Mouse (Mus musculus) forebrain, postnatal 0 days (tissue): ENCODE measurements around the gene Cntrl. TPM values are rescaled to one million over a fixed set of nuclear protein-coding genes. Genes with fewer than 3 reads are reported as not detected.

Source experiments
- ATAC-seq: fragments of 200-750 bp; cut with Nextera tagmentation; 2 replicates; pipeline ENCODE4 v1.8.0; 2017; ENCODE audit warnings: mild to moderate bottlenecking, moderate library complexity
- DNase-seq: peaks from one replicate; pipeline ENCODE4 v3.0.0-alpha.2; 2015
- H3K27ac ChIP-seq: fragments of 300-500 bp; sonication (generic); 2 replicates; pipeline ENCODE4 v1.5.1; 2014; ENCODE audit warnings: low read depth, mild to moderate bottlenecking, antibody characterized with exemption, low read length, moderate library complexity, mixed read lengths
- H3K27me3 ChIP-seq: fragments of 300-500 bp; sonication (generic); 2 replicates; pipeline ENCODE4 v1.6.1; 2014; ENCODE audit warnings: mild to moderate bottlenecking, low read length, mixed read lengths; ENCODE audit not compliant: insufficient read depth
- H3K36me3 ChIP-seq: fragments of 300-500 bp; sonication (generic); 2 replicates; pipeline ENCODE4 v1.6.1; 2014; ENCODE audit warnings: mild to moderate bottlenecking, moderate library complexity; ENCODE audit not compliant: insufficient read depth
- H3K4me1 ChIP-seq: fragments of 300-500 bp; sonication (generic); 2 replicates; pipeline ENCODE4 v1.6.1; 2014; ENCODE audit warnings: antibody characterized with exemption; ENCODE audit not compliant: insufficient read depth
- H3K4me2 ChIP-seq: fragments of 300-500 bp; sonication (generic); 2 replicates; pipeline ENCODE4 v1.6.1; 2014; ENCODE audit warnings: low read depth, mild to moderate bottlenecking, moderate library complexity
- H3K4me3 ChIP-seq: fragments of 300-500 bp; sonication (generic); 2 replicates; pipeline ENCODE4 v1.5.1; 2014; ENCODE audit warnings: low read depth, low read length, mixed read lengths
- H3K9ac ChIP-seq: fragments of 300-500 bp; sonication (generic); 2 replicates; pipeline ENCODE4 v1.6.1; 2014; ENCODE audit warnings: mild to moderate bottlenecking
- H3K9me3 ChIP-seq: fragments of 300-500 bp; sonication (generic); 2 replicates; pipeline ENCODE4 v1.6.1; 2016; ENCODE audit warnings: low read length
- CTCF ChIP-seq: sonication (generic); IDR thresholded peaks from 2 replicates; pipeline ENCODE4 v1.5.1; 2016; ENCODE audit warnings: antibody characterized with exemption, control low read depth, low read depth
- WGBS: fragments of 180-500 bp; shearing (Covaris S2); extraction: QIAGEN DNeasy Blood & Tissue Kit; methylation state at CpG from one replicate; pipeline ENCODE4 v1.1.7; 2014; 5-methylcytosine and 5-hydroxymethylcytosine counted together
- polyA plus RNA-seq: library from polyadenylated mRNA; unstranded; fragments of >200 nt; fragmentation: Nextera tagmentation; extraction: Ambion mirVana; gene quantifications from 2 replicates; pipeline ENCODE4 v1.2.1, GENCODE M21; 2015
- total RNA-seq: library from RNA; depleted of rRNA; stranded (reverse); fragments of >200 nt; gene quantifications from 2 replicates; pipeline ENCODE4 v1.2.3, GENCODE M21; 2014

Gene Cntrl
- total and polyA plus RNA-seq, 2 experiments from 2014 or later = 7.0 to 17.4 TPM

GRCm38 (mm10) chr2:35110521-35110920 is 1.2 kb downstream of the Cntrl start:
- TF ChIP-seq CTCF = no peak
- 74% methylated on average over 2 of the region's 2 CpGs for WGBS
- no peaks in the 10 kb centered on the region for H3K27me3 ChIP-seq
- H3K4me3 ChIP-seq = no peak overlapping the region
- ATAC-seq (no peak), DNase-seq (no peak)
- no peak overlapping the region for H3K27ac ChIP-seq
- H3K4me2 ChIP-seq = 0 out of 2 replicates have a peak overlapping the region, but pooled peaks have one; percentile 63
- H3K36me3 ChIP-seq = no peaks in the 10 kb centered on the region
- no peak overlapping the region for H3K9ac ChIP-seq
- H3K4me1 ChIP-seq = 0 out of 2 replicates have a peak, but pooled peaks cover 3% of the 10 kb centered on the region
- no peaks in the 10 kb centered on the region for H3K9me3 ChIP-seq

GRCm38 (mm10) chr2:35124716-35125115 is 15.4 kb downstream of the Cntrl start:
- WGBS = 64% methylated on average over 7 of the region's 7 CpGs
- Histone ChIP-seq H3K27me3 (no peaks in the 10 kb centered on the region), H3K4me3 (no peak overlapping the region), H3K36me3 (peaks cover 25% of the 10 kb centered on the region), H3K27ac (no peak overlapping the region), H3K4me1 (no peaks in the 10 kb centered on the region), H3K9ac (no peak overlapping the region), H3K9me3 (no peaks in the 10 kb centered on the region), H3K4me2 (no peak overlapping the region)
- no peak for ATAC-seq
- TF ChIP-seq CTCF = peak; percentile 41
- DNase-seq = no peak

- peak overlapping the region; percentile 48 for H3K4me2 ChIP-seq
- peak overlapping the region; percentile 39; the same call in 1 of the 2 replicates for H3K4me3 ChIP-seq
- no peaks in the 10 kb centered on the region for H3K27me3 ChIP-seq
- no peak overlapping the region for H3K27ac ChIP-seq
- H3K9me3 ChIP-seq = no peaks in the 10 kb centered on the region
- DNase-seq (no peak), ATAC-seq (no peak)
- TF ChIP-seq CTCF = no peak
- 0 out of 2 replicates have a peak, but pooled peaks cover 3% of the 10 kb centered on the region for H3K4me1 ChIP-seq
- no peak overlapping the region for H3K9ac ChIP-seq
- peaks cover 24% of the 10 kb centered on the region for H3K36me3 ChIP-seq
These were observed 22.2 kb downstream of the Cntrl start for GRCm38 (mm10) chr2:35131491-35131890.

GRCm38 (mm10) chr2:35131991-35132661 is 22.8 kb downstream of the Cntrl start:
- Histone ChIP-seq H3K9ac (no peak overlapping the region), H3K27ac (no peak overlapping the region), H3K9me3 (no peaks in the 10 kb centered on the region), H3K4me3 (peak overlapping the region; percentile 39), H3K27me3 (no peaks in the 10 kb centered on the region), H3K4me1 (0 out of 2 replicates have a peak, but pooled peaks cover 3% of the 10 kb centered on the region), H3K36me3 (peaks cover 25% of the 10 kb centered on the region), H3K4me2 (peak overlapping the region; percentile 48)
- DNase-seq (peak; percentile 96), ATAC-seq (peak; percentile 100)
- TF ChIP-seq CTCF = peak; percentile 28
- under 1% methylated on average over 21 of the region's 21 CpGs for WGBS

GRCm38 (mm10) chr2:35132662-35133055 is 23.4 kb downstream of the Cntrl start:
- DNase-seq (no peak), ATAC-seq (no peak)
- WGBS = 10% methylated on average over 5 of the region's 5 CpGs
- Histone ChIP-seq H3K9me3 (no peaks in the 10 kb centered on the region), H3K9ac (no peak overlapping the region), H3K36me3 (peaks cover 25% of the 10 kb centered on the region), H3K27me3 (no peaks in the 10 kb centered on the region), H3K4me1 (0 out of 2 replicates have a peak, but pooled peaks cover 3% of the 10 kb centered on the region), H3K4me3 (peak overlapping the region; percentile 39), H3K27ac (no peak overlapping the region), H3K4me2 (peak overlapping the region; percentile 48)
- TF ChIP-seq CTCF = no peak

- 57% methylated on average over 5 of the region's 5 CpGs for WGBS
- DNase-seq = no peak
These were observed 24.6 kb downstream of the Cntrl start for GRCm38 (mm10) chr2:35133891-35134290.

GRCm38 (mm10) chr2:35138576-35138975 is 29.3 kb downstream of the Cntrl start:
- H3K4me1 ChIP-seq = no peaks in the 10 kb centered on the region
- WGBS = 92% methylated on average over 1 of the region's 1 CpGs

More at GRCm38 (mm10) chr2:35133891-35134290, 24.6 kb downstream of the Cntrl start:
- no peak overlapping the region for H3K27ac ChIP-seq
- H3K9ac ChIP-seq = no peak overlapping the region
- H3K9me3 ChIP-seq = no peaks in the 10 kb centered on the region
- no peak overlapping the region for H3K4me3 ChIP-seq
- no peaks in the 10 kb centered on the region for H3K27me3 ChIP-seq
- H3K4me2 ChIP-seq = no peak overlapping the region
- peaks cover 26% of the 10 kb centered on the region for H3K36me3 ChIP-seq
- 0 out of 2 replicates have a peak, but pooled peaks cover 3% of the 10 kb centered on the region for H3K4me1 ChIP-seq
- no peak for ATAC-seq
- TF ChIP-seq CTCF = no peak

More at GRCm38 (mm10) chr2:35138576-35138975, 29.3 kb downstream of the Cntrl start:
- H3K27me3 ChIP-seq = no peaks in the 10 kb centered on the region
- no peak for DNase-seq
- no peak overlapping the region for H3K4me2 ChIP-seq
- no peak for ATAC-seq
- H3K27ac ChIP-seq = no peak overlapping the region
- H3K9ac ChIP-seq = no peak overlapping the region
- H3K4me3 ChIP-seq = no peak overlapping the region
- H3K9me3 ChIP-seq = no peaks in the 10 kb centered on the region
- no peak for TF ChIP-seq CTCF
- peaks cover 49% of the 10 kb centered on the region for H3K36me3 ChIP-seq
